16 mouse cellular contexts compared by ENCODE assay signal in the genomic region with DNA sequence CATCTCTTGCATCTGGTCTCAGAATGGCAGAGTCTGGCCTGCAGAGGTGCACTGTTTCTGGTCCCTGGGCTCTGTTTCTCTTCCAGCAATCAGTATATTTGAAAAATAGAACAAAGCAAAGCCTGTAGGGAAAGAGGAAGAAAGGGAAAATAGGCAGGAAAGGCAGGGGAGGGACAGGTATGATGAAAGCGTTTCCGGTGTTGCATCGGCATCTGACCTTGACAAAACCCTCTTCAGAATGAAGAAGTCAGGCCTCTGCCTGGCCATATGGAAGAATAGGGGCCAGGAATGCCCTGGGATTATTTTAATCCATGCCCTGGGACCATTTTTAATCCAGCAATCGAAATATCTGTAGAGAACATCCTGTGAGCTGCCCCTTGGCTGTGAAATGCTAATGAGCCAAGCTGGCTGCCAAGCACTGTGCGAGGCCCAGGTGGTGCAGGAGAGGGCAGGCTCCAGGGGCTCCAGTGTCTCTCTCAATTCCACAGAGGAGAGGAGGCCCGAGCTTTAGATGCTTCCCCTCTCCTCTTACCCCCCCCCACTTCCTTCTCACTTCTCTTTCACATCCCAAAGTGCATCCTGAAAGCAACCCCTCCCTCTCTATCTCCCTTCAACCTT.
DNase-seq lines count a peak whose midpoint lies in the region; ATAC-seq and TF ChIP-seq lines count a peak whose summit lies in the region.
"Had no signal": no experiment of that assay in that cellular context is flagged by ENCODE, and none has a peak within 500 bp of the region (broad histone marks: within the 10 kb centered on the region; RNA-seq: fewer than 3 reads in every experiment).

No protein-coding gene starts in this region.

- H3K9me3 ChIP-seq in forebrain, embryonic 12.5 days: no peaks in the 10 kb centered on the region
- no peaks in the 10 kb centered on the region for H3K9me3 ChIP-seq in forebrain, postnatal 0 days (ENCODE audit: low read length)
- H3K9me3 ChIP-seq in midbrain, embryonic 12.5 days: no peaks in the 10 kb centered on the region
- H3K9me3 ChIP-seq in midbrain, embryonic 10.5 days (replicated peaks): no peaks in the 10 kb centered on the region
- no peaks in the 10 kb centered on the region for H3K9me3 ChIP-seq in limb, embryonic 15.5 days
- H3K9me3 ChIP-seq: liver, embryonic 15.5 days; neural tube, embryonic 12.5 days had no signal

- peaks cover 14% of the 10 kb centered on the region for H3K4me1 ChIP-seq in forebrain, embryonic 12.5 days
- peaks cover 8% of the 10 kb centered on the region; the same call in 1 of the 2 replicates for H3K4me1 ChIP-seq in forebrain, postnatal 0 days (ENCODE audit: insufficient read depth)
- H3K4me1 ChIP-seq in midbrain, embryonic 12.5 days: peaks cover 18% of the 10 kb centered on the region; the same call in 1 of the 2 replicates
- H3K4me1 ChIP-seq in midbrain, embryonic 10.5 days: peaks cover 34% of the 10 kb centered on the region
- H3K4me1 ChIP-seq in limb, embryonic 15.5 days: peaks cover 31% of the 10 kb centered on the region

- H3K36me3 ChIP-seq in forebrain, embryonic 12.5 days (replicated peaks): no peaks in the 10 kb centered on the region
- no peaks in the 10 kb centered on the region for H3K36me3 ChIP-seq in forebrain, postnatal 0 days (ENCODE audit: insufficient read depth)
- no peaks in the 10 kb centered on the region for H3K36me3 ChIP-seq in midbrain, embryonic 12.5 days
- no peaks in the 10 kb centered on the region for H3K36me3 ChIP-seq in midbrain, embryonic 10.5 days
- H3K36me3 ChIP-seq in limb, embryonic 15.5 days: no peaks in the 10 kb centered on the region
- H3K36me3 ChIP-seq: liver, embryonic 15.5 days; neural tube, embryonic 12.5 days had no signal

- H3K4me2 ChIP-seq in forebrain, embryonic 12.5 days: no peak overlapping the region
- no peak overlapping the region for H3K4me2 ChIP-seq in forebrain, postnatal 0 days (ENCODE audit: low read depth)
- no peak overlapping the region for H3K4me2 ChIP-seq in midbrain, embryonic 12.5 days (replicated peaks)
- no peak overlapping the region for H3K4me2 ChIP-seq in limb, embryonic 15.5 days
- H3K4me2 ChIP-seq: liver, embryonic 15.5 days; neural tube, embryonic 12.5 days had no signal

- DNase-seq in forebrain, postnatal 0 days: no peak
- DNase-seq in midbrain, embryonic 10.5 days (ENCODE audit: low spot score): no peak
- DNase-seq in right cerebral cortex, postnatal 36 days (ENCODE audit: low spot score in 2 of 2): no peak
- no peak for DNase-seq in gastrocnemius, postnatal 4 days (ENCODE audit: low spot score in 2 of 2)
- DNase-seq in gastrocnemius, postnatal 25 days: no peak
- DNase-seq: cerebellum, adult 2 months; heart, adult 11 months; heart, postnatal 10 days; thymus, adult 18-20 months had no signal

- 63% methylated on average over 6 of the region's 6 CpGs for WGBS in forebrain, embryonic 12.5 days
- WGBS in forebrain, postnatal 0 days: 51% methylated on average over 6 of the region's 6 CpGs
- WGBS in midbrain, embryonic 12.5 days: 50% methylated on average over 6 of the region's 6 CpGs
- WGBS in midbrain, embryonic 10.5 days: 65% methylated on average over 6 of the region's 6 CpGs
- WGBS in limb, embryonic 15.5 days: 56% methylated on average over 6 of the region's 6 CpGs

- H3K4me3 ChIP-seq in forebrain, embryonic 12.5 days (replicated peaks): no peak overlapping the region
- H3K4me3 ChIP-seq in forebrain, postnatal 0 days (ENCODE audit: low read depth, low read length): no peak overlapping the region
- no peak overlapping the region for H3K4me3 ChIP-seq in midbrain, embryonic 12.5 days
- no peak overlapping the region for H3K4me3 ChIP-seq in midbrain, embryonic 10.5 days
- no peak overlapping the region for H3K4me3 ChIP-seq in limb, embryonic 15.5 days
- H3K4me3 ChIP-seq: liver, embryonic 15.5 days; neural tube, embryonic 12.5 days had no signal

- ATAC-seq in forebrain, embryonic 12.5 days (ENCODE audit: low FRiP score): no peak
- ATAC-seq in forebrain, postnatal 0 days: no peak; the same call in 1 of the 2 replicates
- ATAC-seq in midbrain, embryonic 12.5 days (ENCODE audit: low FRiP score, low read depth): peak; percentile 75
- no peak for ATAC-seq in limb, embryonic 15.5 days (ENCODE audit: insufficient number of reproducible peaks, low FRiP score, low TSS enrichment, low read depth)
- ATAC-seq: intestine, postnatal 0 days had no signal

- 0 out of 2 replicates have a peak overlapping the region, but pooled peaks have one; percentile 42 for H3K27ac ChIP-seq in forebrain, embryonic 12.5 days
- no peak overlapping the region for H3K27ac ChIP-seq in forebrain, postnatal 0 days (ENCODE audit: low read depth, low read length)
- H3K27ac ChIP-seq in midbrain, embryonic 12.5 days (replicated peaks): peak overlapping the region; percentile 58
- H3K27ac ChIP-seq in midbrain, embryonic 10.5 days (replicated peaks): no peak overlapping the region
- H3K27ac ChIP-seq in limb, embryonic 15.5 days: peak overlapping the region; percentile 27
- H3K27ac ChIP-seq: liver, embryonic 15.5 days; macrophage; neural tube, embryonic 12.5 days had no signal

- TF ChIP-seq CTCF in forebrain, postnatal 0 days (IDR thresholded peaks at IDR 0.05; ENCODE audit: low read depth): no peak

- H3K9ac ChIP-seq in forebrain, embryonic 12.5 days: no peak overlapping the region
- no peak overlapping the region for H3K9ac ChIP-seq in forebrain, postnatal 0 days
- no peak overlapping the region for H3K9ac ChIP-seq in midbrain, embryonic 12.5 days (replicated peaks)
- no peak overlapping the region for H3K9ac ChIP-seq in limb, embryonic 15.5 days
- H3K9ac ChIP-seq: liver, embryonic 15.5 days; neural tube, embryonic 12.5 days had no signal

- 0 out of 2 replicates have a peak, but pooled peaks cover 3% of the 10 kb centered on the region for H3K27me3 ChIP-seq in forebrain, embryonic 12.5 days
- no peaks in the 10 kb centered on the region for H3K27me3 ChIP-seq in forebrain, postnatal 0 days (ENCODE audit: insufficient read depth, low read length)
- no peaks in the 10 kb centered on the region for H3K27me3 ChIP-seq in midbrain, embryonic 12.5 days
- no peaks in the 10 kb centered on the region for H3K27me3 ChIP-seq in midbrain, embryonic 10.5 days (ENCODE audit: low read depth, poor library complexity, severe bottlenecking)
- H3K27me3 ChIP-seq in limb, embryonic 15.5 days: no peaks in the 10 kb centered on the region
- H3K27me3 ChIP-seq: neural tube, embryonic 12.5 days had no signal

Comparison
In these comparisons a context has a peak if more than half of its experiments do, and no peak if none do; other contexts are left out.
1. H3K27ac ChIP-seq: peak in forebrain, embryonic 12.5 days (single experiment), midbrain, embryonic 12.5 days (single experiment) and limb, embryonic 15.5 days (single experiment); none in forebrain, postnatal 0 days (single experiment) and midbrain, embryonic 10.5 days (single experiment).